Mouse (Mus musculus): ENCODE data around the gene Tmem104. TPM values are rescaled to one million over a fixed set of nuclear protein-coding genes. Genes with fewer than 3 reads are reported as not detected.

The Tmem104 gene
- polyA plus RNA-seq, 1 experiment from 2014 or later, result 19.2 TPM

- no peak for ATAC-seq
- no peak overlapping the region for H3K27ac ChIP-seq (ENCODE audit: low read depth, low read length)
- 0 out of 2 replicates have a peak, but pooled peaks cover 3% of the 10 kb centered on the region for H3K4me1 ChIP-seq (replicated peaks; ENCODE audit: control insufficient read depth, insufficient read depth, low read length)
- H3K9me3 ChIP-seq (ENCODE audit: control insufficient read depth), result no peaks in the 10 kb centered on the region
- H3K4me2 ChIP-seq (replicated peaks; ENCODE audit: low read depth), result no peak overlapping the region
- no peak overlapping the region for H3K9ac ChIP-seq (ENCODE audit: low read depth, low read length)
- no peak overlapping the region for H3K4me3 ChIP-seq (ENCODE audit: low read depth, low read length)
- WGBS, result 73% methylated on average over 10 of the region's 10 CpGs
- no peaks in the 10 kb centered on the region for H3K36me3 ChIP-seq (ENCODE audit: control insufficient read depth, insufficient read depth)
- H3K27me3 ChIP-seq (replicated peaks; ENCODE audit: control insufficient read depth, insufficient read depth, low read length), result no peaks in the 10 kb centered on the region
- no peak for TF ChIP-seq CTCF (IDR thresholded peaks at IDR 0.05; ENCODE audit: low read depth)
Observed at GRCm38 (mm10) chr11:115291503-115291902, 104.2 kb downstream of the Tmem104 start.

GRCm38 (mm10) chr11:115292631-115293375 is 105.5 kb downstream of the Tmem104 start:
- Histone ChIP-seq H3K4me3 (ENCODE audit: low read depth, low read length) (no peak overlapping the region), H3K4me1 (replicated peaks; ENCODE audit: control insufficient read depth, insufficient read depth, low read length) (peaks cover 3% of the 10 kb centered on the region; the same call in 1 of the 2 replicates), H3K27me3 (replicated peaks; ENCODE audit: control insufficient read depth, insufficient read depth, low read length) (no peaks in the 10 kb centered on the region), H3K4me2 (replicated peaks; ENCODE audit: low read depth) (no peak overlapping the region), H3K9ac (ENCODE audit: low read depth, low read length) (no peak overlapping the region), H3K27ac (ENCODE audit: low read depth, low read length) (peak overlapping the region; percentile 54; the same call in 1 of the 2 replicates), H3K9me3 (ENCODE audit: control insufficient read depth) (no peaks in the 10 kb centered on the region), H3K36me3 (ENCODE audit: control insufficient read depth, insufficient read depth) (no peaks in the 10 kb centered on the region)
- ATAC-seq, result peak; percentile 48; the same call in 1 of the 2 replicates
- TF ChIP-seq CTCF (IDR thresholded peaks at IDR 0.05; ENCODE audit: low read depth), result no peak
- WGBS, result 37% methylated on average over 14 of the region's 14 CpGs

- H3K36me3 ChIP-seq (ENCODE audit: control insufficient read depth, insufficient read depth), result no peaks in the 10 kb centered on the region
- no peak overlapping the region for H3K27ac ChIP-seq (ENCODE audit: low read depth, low read length)
- H3K27me3 ChIP-seq (replicated peaks; ENCODE audit: control insufficient read depth, insufficient read depth, low read length), result no peaks in the 10 kb centered on the region
- H3K9ac ChIP-seq (ENCODE audit: low read depth, low read length), result no peak overlapping the region
- peaks cover 3% of the 10 kb centered on the region; the same call in 1 of the 2 replicates for H3K4me1 ChIP-seq (replicated peaks; ENCODE audit: control insufficient read depth, insufficient read depth, low read length)
- no peak overlapping the region for H3K4me2 ChIP-seq (replicated peaks; ENCODE audit: low read depth)
- H3K9me3 ChIP-seq (ENCODE audit: control insufficient read depth), result no peaks in the 10 kb centered on the region
- no peak for TF ChIP-seq CTCF (IDR thresholded peaks at IDR 0.05; ENCODE audit: low read depth)
- WGBS, result 82% methylated on average over 11 of the region's 11 CpGs
- ATAC-seq, result no peak
- no peak overlapping the region for H3K4me3 ChIP-seq (ENCODE audit: low read depth, low read length)
Observed at GRCm38 (mm10) chr11:115295939-115296338, 108.7 kb downstream of the Tmem104 start.

Small RNA genes within 50 kb of the gene (microRNA-seq; reads per million reads assigned to microRNA genes)
- not detected for gene Gm25837

Other genes with a start within 250 kb of the Tmem104 start
- not detected in 2 replicates for gene Cd300c, start 218.3 kb upstream of the Tmem104 start, polyA plus RNA-seq (2015; fragmentation: Nextera tagmentation; extraction: Ambion mirVana)
- gene Cd300ld, start 197.6 kb upstream of the Tmem104 start, polyA plus RNA-seq (2015; fragmentation: Nextera tagmentation; extraction: Ambion mirVana), result 0.10 TPM in 2 replicates
- gene Cd300c2, start 185.6 kb upstream of the Tmem104 start, polyA plus RNA-seq (2015; fragmentation: Nextera tagmentation; extraction: Ambion mirVana), result 3.2 and 3.6 TPM in 2 replicates
- gene Cd300ld2, start 171.3 kb upstream of the Tmem104 start, polyA plus RNA-seq (2015; fragmentation: Nextera tagmentation; extraction: Ambion mirVana), result not detected in 2 replicates
- gene Cd300ld4, start 160.5 kb upstream of the Tmem104 start, polyA plus RNA-seq (2015; fragmentation: Nextera tagmentation; extraction: Ambion mirVana), result not detected in 2 replicates
- not detected in 2 replicates for gene Cd300ld5, start 149.7 kb upstream of the Tmem104 start, polyA plus RNA-seq (2015; fragmentation: Nextera tagmentation; extraction: Ambion mirVana)
- not detected in 2 replicates for gene Cd300ld3, start 139.1 kb upstream of the Tmem104 start, polyA plus RNA-seq (2015; fragmentation: Nextera tagmentation; extraction: Ambion mirVana)
- 0.09 and 0.13 TPM in 2 replicates for gene Cd300e, start 125.3 kb upstream of the Tmem104 start, polyA plus RNA-seq (2015; fragmentation: Nextera tagmentation; extraction: Ambion mirVana)
- 3.7 and 3.9 TPM in 2 replicates for gene Rab37, start 96.1 kb upstream of the Tmem104 start, polyA plus RNA-seq (2015; fragmentation: Nextera tagmentation; extraction: Ambion mirVana)
- gene Cd300lf, start 53.5 kb upstream of the Tmem104 start, polyA plus RNA-seq (2015; fragmentation: Nextera tagmentation; extraction: Ambion mirVana), result 1.1 and 1.3 TPM in 2 replicates
- 679 and 754 TPM in 2 replicates for gene Slc9a3r1, start 24.1 kb upstream of the Tmem104 start, polyA plus RNA-seq (2015; fragmentation: Nextera tagmentation; extraction: Ambion mirVana)
- gene Nat9, start 372 bp downstream of the Tmem104 start, polyA plus RNA-seq (2015; fragmentation: Nextera tagmentation; extraction: Ambion mirVana), result 35.0 and 35.7 TPM in 2 replicates
- gene Grin2c, start 79.8 kb downstream of the Tmem104 start, polyA plus RNA-seq (2015; fragmentation: Nextera tagmentation; extraction: Ambion mirVana), result not detected in 2 replicates
- 8.0 and 8.2 TPM in 2 replicates for gene Fdxr, start 89.6 kb downstream of the Tmem104 start, polyA plus RNA-seq (2015; fragmentation: Nextera tagmentation; extraction: Ambion mirVana)
- 0.26 and 0.55 TPM in 2 replicates for gene Fads6, start 110.2 kb downstream of the Tmem104 start, polyA plus RNA-seq (2015; fragmentation: Nextera tagmentation; extraction: Ambion mirVana)
- gene Otop2, start 119.7 kb downstream of the Tmem104 start, polyA plus RNA-seq (2015; fragmentation: Nextera tagmentation; extraction: Ambion mirVana), result 0.05 TPM in 1 of 2 replicates, not detected in the other
- 0.05 and 0.09 TPM in 2 replicates for gene Ush1g, start 134.6 kb downstream of the Tmem104 start, polyA plus RNA-seq (2015; fragmentation: Nextera tagmentation; extraction: Ambion mirVana)
- gene Otop3, start 147.2 kb downstream of the Tmem104 start, polyA plus RNA-seq (2015; fragmentation: Nextera tagmentation; extraction: Ambion mirVana), result 2.3 and 4.3 TPM in 2 replicates
- gene Hid1, start 180.3 kb downstream of the Tmem104 start, polyA plus RNA-seq (2015; fragmentation: Nextera tagmentation; extraction: Ambion mirVana), result 10.8 and 12.1 TPM in 2 replicates
- gene Cdr2l, start 194.4 kb downstream of the Tmem104 start, polyA plus RNA-seq (2015; fragmentation: Nextera tagmentation; extraction: Ambion mirVana), result 3.5 and 3.9 TPM in 2 replicates
- gene Mrpl58, start 216.3 kb downstream of the Tmem104 start, polyA plus RNA-seq (2015; fragmentation: Nextera tagmentation; extraction: Ambion mirVana), result 143 and 145 TPM in 2 replicates
- 1,235 and 1,272 TPM in 2 replicates for gene Atp5h, start 232.5 kb downstream of the Tmem104 start, polyA plus RNA-seq (2015; fragmentation: Nextera tagmentation; extraction: Ambion mirVana)
- 17.5 and 18.6 TPM in 2 replicates for gene Kctd2, start 232.6 kb downstream of the Tmem104 start, polyA plus RNA-seq (2015; fragmentation: Nextera tagmentation; extraction: Ambion mirVana)